Mouse (Mus musculus) lung, embryonic 16.5 days (tissue): ENCODE measurements around the gene Galnt4. TPM values are rescaled to one million over a fixed set of nuclear protein-coding genes. Genes with fewer than 3 reads are reported as not detected.

Experiments
- polyA plus RNA-seq: library from polyadenylated mRNA; unstranded; fragments of >200 nt; fragmentation: Nextera tagmentation; extraction: Ambion mirVana; gene quantifications from 2 replicates; pipeline ENCODE4 v1.2.1, GENCODE M21; 2015

Gene Galnt4
- polyA plus RNA-seq, 1 experiment from 2014 or later, result 17.1 TPM

Other genes with a start within 250 kb of the Galnt4 start
- 202 and 205 TPM in 2 replicates for gene Atp2b1, start 193.8 kb upstream of the Galnt4 start, polyA plus RNA-seq
- gene Poc1b, start 1.1 kb upstream of the Galnt4 start, polyA plus RNA-seq, result 17.3 and 22.7 TPM in 2 replicates
- not detected in 2 replicates for gene Phxr2, start 18.2 kb downstream of the Galnt4 start, polyA plus RNA-seq
- 79.3 and 80.3 TPM in 2 replicates for gene Dusp6, start 155.1 kb downstream of the Galnt4 start, polyA plus RNA-seq